7 mouse cellular contexts compared by ENCODE assay signal in genomic region chrX:53797519-53797918, GRCm38 (mm10). TPM values are rescaled to one million over a fixed set of nuclear protein-coding genes. Genes with fewer than 3 reads are reported as not detected.
DNase-seq lines count a peak whose midpoint lies in the region; TF ChIP-seq lines count a peak whose summit lies in the region.
"Not testable (repeated sequence)": the region's sequence is repeated elsewhere in the genome, so short reads cannot be mapped to it uniquely, and the experiment has no call there.

Gene Xlr (minus strand): TSS chrX:53797706.

- 69% methylated on average over 11 of the region's 11 CpGs for WGBS in heart, adult 2 months
- 77% methylated on average over 11 of the region's 11 CpGs for WGBS in liver, adult 2 months

- H3K9ac ChIP-seq in heart, adult 2 months (ENCODE audit: low read depth, low read length); liver, adult 2 months (ENCODE audit: low read depth, low read length): not testable (repeated sequence)

- not testable (repeated sequence) for H3K4me3 ChIP-seq in heart, adult 2 months; liver, adult 2 months (ENCODE audit: insufficient read depth, low read depth, low read length)
- H3K4me3 ChIP-seq in myocyte, result peak within 1 kb of the TSS; percentile 31

- not testable (repeated sequence) for H3K4me1 ChIP-seq in heart, adult 2 months (ENCODE audit: control insufficient read depth, insufficient read depth, low read length); liver, adult 2 months (ENCODE audit: control insufficient read depth, insufficient read depth, low read length)

- TF ChIP-seq POLR2A in heart, adult 2 months (IDR thresholded peaks at IDR 0.05; ENCODE audit: insufficient read depth, low read depth, low read length); liver, adult 2 months (IDR thresholded peaks at IDR 0.05; ENCODE audit: extremely low read depth, insufficient read depth, low read length); myocyte (IDR thresholded peaks at IDR 0.05; ENCODE audit: insufficient read length, low read depth): not testable (repeated sequence)

- not testable (repeated sequence) for H3K79me2 ChIP-seq in heart, adult 2 months (replicated peaks; ENCODE audit: control insufficient read depth, insufficient read depth, low read length); liver, adult 2 months (ENCODE audit: control insufficient read depth, insufficient read depth, low read length)
- peaks cover 15% of the 10 kb centered on the region for H3K79me2 ChIP-seq in myocyte (ENCODE audit: control insufficient read depth, insufficient read depth)

- H3K27me3 ChIP-seq in heart, adult 2 months (ENCODE audit: control insufficient read depth, insufficient read depth, low read length); liver, adult 2 months (ENCODE audit: control insufficient read depth, insufficient read depth, low read length); myocyte (ENCODE audit: control insufficient read depth, insufficient read depth, insufficient read length): not testable (repeated sequence)

- not testable (repeated sequence) for TF ChIP-seq CTCF in heart, adult 2 months (IDR thresholded peaks at IDR 0.05); liver, adult 2 months (IDR thresholded peaks at IDR 0.05; ENCODE audit: low read depth, low read length)

- intact Hi-C loops in heart, adult 2 months (cut with DNase I), result not testable (repeated sequence)

- not testable (repeated sequence) for TF ChIP-seq EP300 in heart, adult 2 months (IDR thresholded peaks at IDR 0.05; ENCODE audit: insufficient read depth, low read depth, low read length)

- H3K27ac ChIP-seq in heart, adult 2 months; liver, adult 2 months (replicated peaks; ENCODE audit: insufficient read depth, low read depth, low read length): not testable (repeated sequence)

- H3ac ChIP-seq in myocyte (ENCODE audit: control insufficient read depth, insufficient read length), result not testable (repeated sequence)

- H3K36me3 ChIP-seq in heart, adult 2 months (ENCODE audit: control insufficient read depth, insufficient read depth, low read length); liver, adult 2 months (ENCODE audit: control insufficient read depth, insufficient read depth, low read length); myocyte (ENCODE audit: control insufficient read depth, insufficient read depth): not testable (repeated sequence)

- DNase-seq in 3134 (ENCODE audit: extremely low read depth, insufficient read length, low spot score) (peak; percentile 54), MEL-GATA-1-ER (ENCODE audit: extremely low read depth, low read depth) (peak; percentile 69), ZHBTc4 (ENCODE audit: low read depth, low spot score) (peak; percentile 4)
- peak; percentile 4 for DNase-seq in CD4-positive helper T cell, adult 2 months (ENCODE audit: low read depth, low spot score)
- DNase-seq in heart, adult 2 months, result peak; percentile 17 to 26
- DNase-seq in liver, adult 2 months (ENCODE audit: extremely low read depth, low read depth, low spot score), result peak; percentile 1

- H3K4me2 ChIP-seq in myocyte (ENCODE audit: low read depth), result peak within 1 kb of the TSS; percentile 63

TF ChIP-seq in myocyte, 11 proteins besides CTCF, POLR2A, EP300 and RAD21:
- TF ChIP-seq E2F4 (IDR thresholded peaks at IDR 0.05; ENCODE audit: insufficient read depth), result peak; percentile 71

RNA-seq across cellular contexts. Expression of gene Xlr, which starts in this region (rescaled TPM):
- total RNA-seq in heart, adult 2 months (2021), result 1 to 10 TPM; 1.3 to 1.4 TPM
- 0.16 and 0.20 TPM in 2 replicates for polyA plus RNA-seq in heart, adult 2 months (2012; rRNA removed)
- total RNA-seq in liver, adult 2 months (2014; rRNA removed), result 0.83 and 1.0 TPM in 2 replicates
- polyA plus RNA-seq in liver, adult 2 months (2012; rRNA removed), result not detected in 2 replicates
- 22.0 TPM for polyA plus RNA-seq in myocyte (2012; fragmentation: generic; extraction: Trizol)

Comparison
In these comparisons a context has a peak if more than half of its experiments do, and no peak if none do; other contexts are left out.
1. RNA of gene Xlr (polyA plus RNA-seq): 22.0 TPM in myocyte (single experiment); 0.16 to 0.20 TPM in heart, adult 2 months and not detected in liver, adult 2 months; every median in the first group is over 10 times any median in the second.
2. DNase-seq: peak in every context shown above with its lines; median percentile 69 in MEL-GATA-1-ER; 54 in 3134; 22 in heart, adult 2 months; 4 in CD4-positive helper T cell, adult 2 months; 4 in ZHBTc4; 1 in liver, adult 2 months.